Mouse (Mus musculus): Measurements from ENCODE around the gene Ppp4r3b. TPM values are rescaled to one million over a fixed set of nuclear protein-coding genes. Genes with fewer than 3 reads are reported as not detected.

The Ppp4r3b gene
- total RNA-seq (2012; rRNA removed) (95.7 and 98.0 TPM in 2 replicates), polyA plus RNA-seq (2012; ENCODE audit: insufficient read depth in 1 of 2, insufficient read length in 2 of 2, low read depth in 1 of 2, low replicate concordance in 2 of 2, missing spikeins in 1 of 2) (100 to 1,000 TPM in 1 of 2 experiments, 10 to 100 TPM in 1; 58.9 to 145 TPM)

DNA sequence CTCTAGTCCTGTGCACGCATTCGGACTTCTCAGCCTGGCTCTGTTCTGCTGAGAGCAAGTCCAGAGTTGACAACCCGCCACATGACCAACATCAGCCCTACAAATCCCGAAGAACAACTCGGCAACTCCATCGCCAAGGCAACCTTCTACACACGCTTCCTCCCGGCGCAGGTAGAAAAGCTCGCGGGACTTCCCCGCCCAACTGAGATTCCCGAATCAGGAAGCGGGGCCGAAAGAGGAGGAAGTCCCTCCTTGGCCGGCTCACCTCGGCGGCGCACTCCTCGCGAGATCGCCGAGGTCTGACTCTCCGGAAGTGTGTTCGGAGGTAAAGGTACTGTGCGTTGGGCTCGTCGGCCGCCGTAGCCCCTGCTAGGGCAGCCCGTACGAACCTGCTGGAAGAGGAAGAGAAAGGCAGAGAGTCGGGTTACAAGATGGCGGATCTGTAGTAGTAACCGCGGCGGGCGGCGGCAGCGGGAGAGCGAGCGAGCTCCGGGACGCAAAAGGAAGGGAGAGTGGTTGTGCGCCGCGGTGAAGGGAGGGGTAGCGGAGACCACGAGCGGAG is at the start of gene Ppp4r3b:
Gene Ppp4r3b, plus strand, starts transcription at position 328 of the 562 bp plus-strand sequence.
- peaks cover 14 to 28% of the 10 kb centered on the region in 2 experiments; a peak in 3 of 4 replicates for H3K4me1 ChIP-seq (ENCODE audit: control insufficient read depth in 1 of 2, insufficient read depth in 2 of 2, low read length in 2 of 2)
- H3K79me2 ChIP-seq (ENCODE audit: control insufficient read depth, insufficient read depth, low read length, poor library complexity) = peaks cover 32% of the 10 kb centered on the region
- H3K4me3 ChIP-seq (ENCODE audit: control insufficient read depth in 1 of 2, insufficient read depth in 1 of 2, low read depth in 2 of 2, low read length in 2 of 2) = peak within 1 kb of the TSS; percentile 79 to 85
- peak; percentile 100 for DNase-seq (ENCODE audit: low read depth, low spot score)
- peak within 1 kb of the TSS; percentile 86 for H3K27ac ChIP-seq (ENCODE audit: control insufficient read depth, low read depth, low read length)
- peak within 1 kb of the TSS; percentile 93 for H3K9ac ChIP-seq (ENCODE audit: control insufficient read depth, low read depth, low read length, poor library complexity, severe bottlenecking)
- H3K36me3 ChIP-seq (ENCODE audit: control insufficient read depth in 1 of 2, insufficient read depth in 2 of 2, low read length in 2 of 2) = peaks cover 9 to 19% of the 10 kb centered on the region in 2 experiments
- H3K9me3 ChIP-seq (replicated peaks; ENCODE audit: insufficient read depth, low read length) = no peaks in the 10 kb centered on the region
- H3K27me3 ChIP-seq (ENCODE audit: control insufficient read depth in 1 of 2, insufficient read depth in 2 of 2, low read length in 2 of 2) = no peaks in the 10 kb centered on the region
- TF ChIP-seq JUND (IDR thresholded peaks at IDR 0.05; ENCODE audit: low read depth, low read length) = no peak
- TF ChIP-seq BHLHE40 (IDR thresholded peaks at IDR 0.05; ENCODE audit: borderline replicate concordance, low read depth, low read length) = no peak
- TF ChIP-seq TBP (IDR thresholded peaks at IDR 0.05; ENCODE audit: low read depth, low read length) = peak; percentile 82; the same call in 1 of the 2 replicates
- TF ChIP-seq USF1 (IDR thresholded peaks at IDR 0.05; ENCODE audit: low read depth, low read length) = peak; percentile 48
- TF ChIP-seq EP300 (IDR thresholded peaks at IDR 0.05; ENCODE audit: low read depth in 1 of 2, low read length in 2 of 2) = 0 out of 4 replicates have a peak, but pooled peaks of 1 of the 2 experiments have one; percentile 34
- no peak for TF ChIP-seq MYB (IDR thresholded peaks at IDR 0.05; ENCODE audit: low read depth, low read length)
- TF ChIP-seq POLR2AphosphoS2 (IDR thresholded peaks at IDR 0.05; ENCODE audit: low read length) = peak; percentile 74
- TF ChIP-seq HCFC1 (IDR thresholded peaks at IDR 0.05; ENCODE audit: low read depth, low read length) = peak; percentile 96
- peak; percentile 96; the same call in 1 of the 2 replicates for TF ChIP-seq CHD1 (IDR thresholded peaks at IDR 0.05; ENCODE audit: low read depth, low read length)
- TF ChIP-seq ZC3H11A (IDR thresholded peaks at IDR 0.05; ENCODE audit: low read depth, low read length) = no peak
- no peak for TF ChIP-seq GABPA (IDR thresholded peaks at IDR 0.05; ENCODE audit: low read depth, low read length)
- peak; percentile 52 for TF ChIP-seq NRF1 (IDR thresholded peaks at IDR 0.05; ENCODE audit: insufficient read depth, low read depth, low read length, poor library complexity, severe bottlenecking)
- TF ChIP-seq ZNF384 (IDR thresholded peaks at IDR 0.05; ENCODE audit: low read depth, low read length) = no peak
- TF ChIP-seq ELF1 (IDR thresholded peaks at IDR 0.05; ENCODE audit: low read depth, low read length) = peak; percentile 99
- TF ChIP-seq USF2 (IDR thresholded peaks at IDR 0.05; ENCODE audit: borderline replicate concordance in 1 of 2, insufficient read depth in 1 of 2, low read depth in 1 of 2, low read length in 2 of 2) = no peak
- TF ChIP-seq UBTF (IDR thresholded peaks at IDR 0.05; ENCODE audit: borderline replicate concordance, insufficient read depth, low read depth, low read length) = no peak
- TF ChIP-seq TCF12 (IDR thresholded peaks at IDR 0.05; ENCODE audit: low read depth, low read length) = peak; percentile 83
- TF ChIP-seq E2F4 (IDR thresholded peaks at IDR 0.05; ENCODE audit: borderline replicate concordance, low read depth, low read length) = no peak
- TF ChIP-seq TAL1 (IDR thresholded peaks at IDR 0.05; ENCODE audit: low read length) = no peak
- peak; percentile 83 for TF ChIP-seq MYC (IDR thresholded peaks at IDR 0.05; ENCODE audit: low read depth, low read length)
- no peak for TF ChIP-seq MAX (IDR thresholded peaks at IDR 0.05; ENCODE audit: low read length)
- no peak for TF ChIP-seq RAD21 (IDR thresholded peaks at IDR 0.05; ENCODE audit: low read depth, low read length)
- no peak for TF ChIP-seq MAFK (IDR thresholded peaks at IDR 0.05; ENCODE audit: borderline replicate concordance, low read depth, low read length)
- TF ChIP-seq MXI1 (IDR thresholded peaks at IDR 0.05; ENCODE audit: low read depth, low read length) = peak; percentile 92
- no peak for TF ChIP-seq GATA1 (IDR thresholded peaks at IDR 0.05; ENCODE audit: low read depth, low read length)
- TF ChIP-seq ZKSCAN1 (IDR thresholded peaks at IDR 0.05; ENCODE audit: low read depth, low read length) = no peak
- TF ChIP-seq CHD2 (IDR thresholded peaks at IDR 0.05; ENCODE audit: low read length) = peak; percentile 99
- no peak for TF ChIP-seq SMC3 (IDR thresholded peaks at IDR 0.05; ENCODE audit: low read depth, low read length)
- TF ChIP-seq KAT2A (conservative IDR thresholded peaks at IDR 0.05; ENCODE audit: low read depth, low read length) = peak; percentile 82
- TF ChIP-seq CTCF (IDR thresholded peaks at IDR 0.05 in 2 of 3, conservative IDR thresholded peaks at IDR 0.05 in 1 of 3; ENCODE audit: control insufficient read depth in 1 of 3, insufficient read depth in 1 of 3, low read depth in 2 of 3, low read length in 3 of 3, poor library complexity in 1 of 3, severe bottlenecking in 1 of 3) = 0 out of 6 replicates have a peak, but pooled peaks of 1 of the 3 experiments have one; percentile 9
- TF ChIP-seq MAZ (IDR thresholded peaks at IDR 0.05; ENCODE audit: low read depth, low read length) = peak; percentile 68; the same call in 1 of the 2 replicates
- peak; percentile 71; the same call in 1 of the 2 replicates for TF ChIP-seq ETS1 (IDR thresholded peaks at IDR 0.05; ENCODE audit: low read depth, low read length)
- TF ChIP-seq NELFE (IDR thresholded peaks at IDR 0.05; ENCODE audit: low read depth, low read length) = peak; percentile 85
- no peak for TF ChIP-seq POLR2AphosphoS5 (IDR thresholded peaks at IDR 0.05; ENCODE audit: borderline replicate concordance, low read depth, low read length)
- TF ChIP-seq POLR2A (IDR thresholded peaks at IDR 0.05; ENCODE audit: control insufficient read depth in 1 of 2, insufficient read depth in 1 of 2, low read depth in 1 of 2, low read length in 2 of 2, poor library complexity in 1 of 2) = peak; percentile 78 to 89
- no peak for TF ChIP-seq RCOR1 (IDR thresholded peaks at IDR 0.05; ENCODE audit: low read depth, low read length)
